Mouse (Mus musculus) thymus, adult 2 months (tissue): ENCODE measurements at regions not wholly inside any gene's neighbourhood (a gene's known extent, or its start where the extent isn't known, plus 50 kb on each side); places are given as distances from the start of the nearest gene placed in this dataset.
A peak's percentile ranks its signal among the peaks of the same experiment; 100 is the strongest.
"Not testable (repeated sequence)": the region's sequence is repeated elsewhere in the genome, so short reads cannot be mapped to it uniquely, and the experiment has no call there.

Experiments used
- DNase-seq: peaks from one replicate; pipeline ENCODE4 v3.0.0; 2021
- H3K27ac ChIP-seq: fragments of 200-500 bp; 2 replicates; pipeline ENCODE4 v1.5.1; 2012; ENCODE audit warnings: low read length, control low read depth; ENCODE audit not compliant: control insufficient read depth, insufficient read depth
- H3K27me3 ChIP-seq: fragments of 200-500 bp; 2 replicates; pipeline ENCODE4 v1.6.1; 2012; ENCODE audit warnings: mild to moderate bottlenecking, low read length, moderate library complexity, mixed read lengths; ENCODE audit not compliant: control insufficient read depth, insufficient read depth
- H3K36me3 ChIP-seq: fragments of 200-500 bp; 2 replicates; pipeline ENCODE4 v1.6.1; 2012; ENCODE audit warnings: mild to moderate bottlenecking, low read length, moderate library complexity; ENCODE audit not compliant: control insufficient read depth, insufficient read depth
- H3K4me1 ChIP-seq: fragments of 200-500 bp; replicated peaks from 2 replicates; pipeline ENCODE4 v1.6.1; 2012; ENCODE audit warnings: low read length; ENCODE audit not compliant: control insufficient read depth, insufficient read depth
- H3K4me3 ChIP-seq: fragments of 200-500 bp; 2 replicates; pipeline ENCODE4 v1.5.1; 2012; ENCODE audit warnings: mild to moderate bottlenecking, low read length, control low read depth, moderate library complexity; ENCODE audit not compliant: control insufficient read depth, insufficient read depth
- CTCF ChIP-seq: fragments of 200-500 bp; IDR thresholded peaks from 2 replicates; pipeline ENCODE4 v1.5.1; 2012; ENCODE audit warnings: mild to moderate bottlenecking, control low read depth, low read length, moderate library complexity, borderline replicate concordance; ENCODE audit not compliant: control insufficient read depth, poor library complexity, insufficient read depth; ENCODE audit errors: extremely low read depth
- POLR2A ChIP-seq: fragments of 200-500 bp; IDR thresholded peaks from 2 replicates; pipeline ENCODE4 v1.6.1; 2012; ENCODE audit warnings: mild to moderate bottlenecking, low read length, control low read depth, moderate library complexity; ENCODE audit not compliant: control insufficient read depth, poor library complexity, insufficient read depth; ENCODE audit errors: extremely low read depth
- WGBS: fragments of 180-500 bp; shearing (Covaris S2); methylation state at CpG from one replicate; pipeline ENCODE4 v1.1.7; 2018; 5-methylcytosine and 5-hydroxymethylcytosine counted together

DNA sequence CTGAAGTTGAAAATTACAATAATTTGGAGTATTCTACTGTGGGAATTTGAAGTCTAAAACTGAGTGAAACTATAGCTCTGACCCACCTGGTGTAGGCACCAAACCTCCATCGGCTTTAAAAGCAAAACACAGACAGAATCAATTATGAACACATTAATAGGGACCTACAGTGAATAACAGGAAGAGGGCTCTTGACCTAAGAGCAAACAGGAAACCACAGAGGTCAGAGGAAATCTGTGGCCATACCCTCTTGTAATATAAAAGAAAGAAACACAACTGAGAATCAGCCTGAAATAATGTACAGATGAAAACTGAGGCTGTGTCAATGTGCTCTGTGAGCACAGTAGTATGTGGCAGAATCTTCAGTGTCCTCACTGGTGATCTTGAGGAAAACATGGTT is 789.7 kb upstream of the Zfp386 start:
- Histone ChIP-seq H3K27ac (no peak overlapping the region), H3K4me3 (no peak overlapping the region), H3K4me1 (no peaks in the 10 kb centered on the region), H3K36me3 (no peaks in the 10 kb centered on the region), H3K27me3 (no peaks in the 10 kb centered on the region)
- DNase-seq, result no peak
- TF ChIP-seq CTCF (no peak), POLR2A (no peak)
- WGBS, result 3% methylated on average over 1 of the region's 1 CpGs

DNA sequence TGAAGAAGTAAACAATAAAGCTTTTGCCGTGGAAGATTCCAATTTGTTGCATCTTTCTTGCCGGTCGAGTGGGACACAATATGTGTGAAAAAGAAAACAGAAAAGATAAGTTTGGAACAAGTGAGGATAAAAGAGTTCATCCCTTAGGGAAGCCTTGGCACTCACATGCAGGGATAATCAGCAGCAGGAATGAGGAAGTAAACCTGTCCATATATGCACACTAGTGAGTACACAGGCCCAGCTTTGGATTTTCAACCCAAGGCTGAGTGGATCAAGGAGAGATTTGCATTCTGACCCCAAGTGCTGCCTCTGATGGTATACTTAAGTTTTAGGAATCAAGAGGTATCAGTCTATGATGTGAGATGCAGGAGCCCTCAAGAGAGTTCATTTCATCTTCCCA is 788.8 kb upstream of the Zfp386 start:
- no peaks in the 10 kb centered on the region for H3K4me1 ChIP-seq

GRCm38 (mm10) chr12:115262431-115262830 is 785.1 kb upstream of the Zfp386 start:
- H3K36me3 ChIP-seq, H3K4me1 ChIP-seq, H3K27me3 ChIP-seq, H3K27ac ChIP-seq, H3K4me3 ChIP-seq: not testable (repeated sequence)
- DNase-seq, result peak; percentile 56

More for the DNA sequence above, 788.8 kb upstream of the Zfp386 start:
- no peak overlapping the region for H3K4me3 ChIP-seq
- no peak overlapping the region for H3K27ac ChIP-seq
- TF ChIP-seq CTCF (no peak), POLR2A (no peak)
- 94% methylated on average over 3 of the region's 3 CpGs for WGBS
- H3K36me3 ChIP-seq, result no peaks in the 10 kb centered on the region
- DNase-seq, result no peak
- no peaks in the 10 kb centered on the region for H3K27me3 ChIP-seq

DNA sequence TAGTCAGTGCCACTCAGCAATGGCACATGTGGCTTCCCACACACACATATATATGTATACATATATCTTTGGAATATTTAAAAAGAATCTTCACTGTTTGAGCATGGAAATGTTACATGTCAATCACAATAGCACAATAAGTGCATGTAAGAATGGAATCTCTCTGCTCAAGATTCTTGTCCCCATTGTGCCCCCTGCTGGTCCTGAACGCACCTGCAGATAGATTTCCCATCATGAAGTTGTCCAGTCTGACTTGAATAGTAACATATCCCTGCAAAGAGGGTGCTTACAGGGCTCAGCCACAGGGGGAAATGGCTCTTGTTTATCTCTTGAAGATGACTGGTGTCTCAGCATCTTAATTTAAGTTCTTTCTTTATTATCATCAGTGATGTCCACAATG is 770.8 kb upstream of the Zfp386 start:
- not testable (repeated sequence) for H3K27me3 ChIP-seq, H3K36me3 ChIP-seq, H3K27ac ChIP-seq, H3K4me3 ChIP-seq, H3K4me1 ChIP-seq, DNase-seq
- 88% methylated on average over 1 of the region's 1 CpGs for WGBS

DNA sequence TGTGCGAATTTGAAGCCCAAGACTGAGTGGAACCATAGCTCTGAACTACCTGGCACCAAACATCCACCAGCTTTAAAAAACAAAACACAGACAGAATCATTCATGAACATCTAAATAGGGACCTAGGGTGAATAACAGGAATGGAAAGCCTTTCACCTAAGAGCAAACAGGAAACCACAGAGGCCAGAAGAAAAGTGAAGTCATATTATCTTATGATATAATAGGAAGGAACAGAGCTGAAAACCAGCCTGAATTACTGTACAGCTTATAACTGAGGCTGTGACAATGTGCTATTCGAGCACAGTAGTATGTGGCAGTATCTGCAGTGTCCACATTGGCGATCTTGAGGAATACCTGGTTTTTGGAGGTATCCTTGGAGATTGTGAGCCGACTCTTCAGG is 753.8 kb upstream of the Zfp386 start:
- H3K27me3 ChIP-seq, H3K4me3 ChIP-seq, DNase-seq, H3K4me1 ChIP-seq, H3K27ac ChIP-seq, H3K36me3 ChIP-seq: not testable (repeated sequence)
- WGBS, result 34% methylated on average over 4 of the region's 4 CpGs

- H3K27me3 ChIP-seq, H3K27ac ChIP-seq, H3K4me1 ChIP-seq, H3K36me3 ChIP-seq, H3K4me3 ChIP-seq: not testable (repeated sequence)
- peak; percentile 40 for DNase-seq
Observed at GRCm38 (mm10) chr12:115298041-115298440, 749.5 kb upstream of the Zfp386 start.

GRCm38 (mm10) chr12:115311956-115312355 is 735.6 kb upstream of the Zfp386 start:
- Histone ChIP-seq H3K36me3 (no peaks in the 10 kb centered on the region), H3K27ac (no peak overlapping the region), H3K27me3 (no peaks in the 10 kb centered on the region), H3K4me3 (no peak overlapping the region), H3K4me1 (peaks cover 3% of the 10 kb centered on the region)
- no peak for TF ChIP-seq CTCF
- TF ChIP-seq POLR2A, result no peak
- DNase-seq, result peak; percentile 7

- DNase-seq, H3K27me3 ChIP-seq, H3K27ac ChIP-seq, H3K36me3 ChIP-seq, H3K4me3 ChIP-seq, H3K4me1 ChIP-seq: not testable (repeated sequence)
- WGBS, result 85% methylated on average over 1 of the region's 1 CpGs
Observed at GRCm38 (mm10) chr12:115312604-115313003, 734.9 kb upstream of the Zfp386 start.

- not testable (repeated sequence) for H3K4me1 ChIP-seq, H3K4me3 ChIP-seq, H3K36me3 ChIP-seq, H3K27ac ChIP-seq, H3K27me3 ChIP-seq
- peak; percentile 63 for DNase-seq
Observed at GRCm38 (mm10) chr12:115320641-115321040, 726.9 kb upstream of the Zfp386 start.
